Mouse (Mus musculus): Measurements from ENCODE around the gene Prpsap1. TPM values are rescaled to one million over a fixed set of nuclear protein-coding genes. Genes with fewer than 3 reads are reported as not detected.
"Not testable (repeated sequence)": the region's sequence is repeated elsewhere in the genome, so short reads cannot be mapped to it uniquely, and the experiment has no call there.

Gene Prpsap1
- polyA plus RNA-seq, 1 experiment from 2014 or later: 81.7 TPM

- no peak overlapping the region for H3K27ac ChIP-seq
- WGBS: 91% methylated on average over 8 of the region's 8 CpGs
- no peaks in the 10 kb centered on the region for H3K27me3 ChIP-seq
- peaks cover 6% of the 10 kb centered on the region; the same call in 1 of the 2 replicates for H3K4me1 ChIP-seq (replicated peaks)
- ATAC-seq (replicated peaks; ENCODE audit: insufficient number of reproducible peaks, insufficient read depth, low FRiP score, low read depth): no peak
- H3K9ac ChIP-seq: no peak overlapping the region
- H3K4me2 ChIP-seq: no peak overlapping the region
- H3K4me3 ChIP-seq: no peak overlapping the region
- peaks cover 87% of the 10 kb centered on the region for H3K36me3 ChIP-seq
- no peaks in the 10 kb centered on the region for H3K9me3 ChIP-seq (replicated peaks)
Measured at GRCm38 (mm10) chr11:116480975-116481374, 13.0 kb downstream of the Prpsap1 start.

DNA sequence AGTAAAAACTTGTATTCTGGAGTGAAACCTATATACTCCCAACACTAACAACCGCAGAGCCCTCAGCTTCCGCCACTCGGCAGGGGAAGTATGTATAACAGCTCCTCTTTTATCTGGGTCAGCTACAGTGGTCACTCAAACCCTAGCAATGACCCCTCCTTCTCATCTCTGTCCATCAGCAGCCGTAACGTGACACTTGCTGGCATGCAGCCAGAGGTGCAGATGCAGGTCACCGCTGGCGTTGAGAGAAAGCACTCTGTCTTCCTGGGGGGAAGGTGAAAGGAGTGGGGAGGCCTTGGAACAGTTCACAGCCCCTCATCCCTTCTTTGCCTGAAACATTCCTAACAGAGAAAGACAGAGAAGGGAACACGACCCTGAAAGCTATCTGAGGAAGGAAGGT lies 14.2 kb downstream of the Prpsap1 start:
- 33% methylated on average over 8 of the region's 8 CpGs for WGBS
- no peak overlapping the region for H3K4me2 ChIP-seq
- H3K36me3 ChIP-seq: peaks cover 87% of the 10 kb centered on the region
- no peaks in the 10 kb centered on the region for H3K9me3 ChIP-seq (replicated peaks)
- no peak for ATAC-seq (replicated peaks; ENCODE audit: insufficient number of reproducible peaks, insufficient read depth, low FRiP score, low read depth)
- no peaks in the 10 kb centered on the region for H3K27me3 ChIP-seq
- peaks cover 6% of the 10 kb centered on the region; the same call in 1 of the 2 replicates for H3K4me1 ChIP-seq (replicated peaks)
- no peak overlapping the region for H3K27ac ChIP-seq
- H3K9ac ChIP-seq: no peak overlapping the region
- no peak overlapping the region for H3K4me3 ChIP-seq

DNA sequence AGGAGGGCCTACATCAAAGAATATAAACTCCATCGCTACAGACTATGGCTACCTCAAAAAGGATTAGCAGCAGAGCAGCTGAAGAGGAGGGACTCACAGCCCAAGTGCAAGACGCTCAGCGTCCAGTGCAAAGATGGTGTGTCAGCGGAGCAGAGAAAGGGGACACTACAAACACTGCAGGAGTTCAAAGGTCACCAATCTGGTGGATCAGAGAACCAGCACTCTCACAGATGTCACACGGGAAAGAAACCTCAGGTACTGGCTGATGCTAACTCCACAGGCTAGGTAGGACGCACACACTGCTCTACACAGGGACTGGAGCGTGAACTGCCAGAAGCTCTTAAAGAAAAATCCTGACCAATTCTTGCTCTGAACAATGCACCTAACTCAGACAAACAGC lies 15.0 kb downstream of the Prpsap1 start:
- Histone ChIP-seq H3K9ac (no peak overlapping the region), H3K4me1 (replicated peaks) (peaks cover 6% of the 10 kb centered on the region; the same call in 1 of the 2 replicates), H3K36me3 (peaks cover 85% of the 10 kb centered on the region), H3K9me3 (replicated peaks) (no peaks in the 10 kb centered on the region), H3K27ac (no peak overlapping the region), H3K27me3 (no peaks in the 10 kb centered on the region), H3K4me3 (no peak overlapping the region), H3K4me2 (no peak overlapping the region)
- 89% methylated on average over 7 of the region's 7 CpGs for WGBS
- no peak for ATAC-seq (replicated peaks; ENCODE audit: insufficient number of reproducible peaks, insufficient read depth, low FRiP score, low read depth)

DNA sequence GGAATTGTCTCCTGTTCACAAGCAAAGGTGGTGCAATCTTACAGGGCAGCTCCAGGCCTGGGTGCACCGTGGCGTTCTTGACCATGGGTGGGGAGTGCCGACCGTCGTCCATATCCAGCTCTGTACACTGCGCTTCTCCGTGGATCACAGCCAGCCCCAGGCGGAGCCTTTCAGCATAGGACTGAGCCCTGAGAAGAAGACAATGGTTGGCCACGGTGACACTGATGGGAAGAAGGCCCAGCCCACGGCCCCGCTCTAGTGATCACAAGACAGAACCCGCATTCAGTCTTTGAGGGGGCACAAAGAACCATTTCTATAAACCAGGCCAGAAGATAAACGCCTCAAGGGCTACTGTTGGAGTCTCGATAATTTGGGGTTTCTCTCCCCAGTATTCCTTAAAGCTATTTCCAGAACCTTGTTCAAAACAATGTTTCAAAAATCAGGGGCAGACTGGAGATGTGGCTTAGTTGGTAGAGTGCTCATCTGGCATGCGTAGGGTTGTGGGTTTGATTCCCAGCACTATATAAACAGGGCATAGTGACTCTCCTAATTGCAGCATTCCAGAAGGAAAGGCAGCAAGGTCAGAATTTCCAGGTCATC lies 16.7 kb downstream of the Prpsap1 start:
- no peak overlapping the region for H3K27ac ChIP-seq
- peaks cover 92% of the 10 kb centered on the region for H3K36me3 ChIP-seq
- ATAC-seq (replicated peaks; ENCODE audit: insufficient number of reproducible peaks, insufficient read depth, low FRiP score, low read depth): no peak
- peaks cover 7% of the 10 kb centered on the region; the same call in 1 of the 2 replicates for H3K4me1 ChIP-seq (replicated peaks)
- WGBS: 90% methylated on average over 15 of the region's 15 CpGs
- no peaks in the 10 kb centered on the region for H3K27me3 ChIP-seq
- H3K9ac ChIP-seq: no peak overlapping the region
- H3K9me3 ChIP-seq (replicated peaks): no peaks in the 10 kb centered on the region
- no peak overlapping the region for H3K4me3 ChIP-seq
- H3K4me2 ChIP-seq: no peak overlapping the region

- 87% methylated on average over 6 of the region's 6 CpGs for WGBS
- H3K27me3 ChIP-seq: no peaks in the 10 kb centered on the region
- ATAC-seq (replicated peaks; ENCODE audit: insufficient number of reproducible peaks, insufficient read depth, low FRiP score, low read depth): no peak
- H3K27ac ChIP-seq: no peak overlapping the region
- H3K4me1 ChIP-seq (replicated peaks): peaks cover 8% of the 10 kb centered on the region; the same call in 1 of the 2 replicates
- peaks cover 92% of the 10 kb centered on the region for H3K36me3 ChIP-seq
- no peak overlapping the region for H3K9ac ChIP-seq
- no peak overlapping the region for H3K4me3 ChIP-seq
- H3K4me2 ChIP-seq: no peak overlapping the region
- no peaks in the 10 kb centered on the region for H3K9me3 ChIP-seq (replicated peaks)
Measured at GRCm38 (mm10) chr11:116476696-116477095, 17.3 kb downstream of the Prpsap1 start.

- H3K9me3 ChIP-seq (replicated peaks): no peaks in the 10 kb centered on the region
- WGBS: 83% methylated on average over 10 of the region's 10 CpGs
- no peak overlapping the region for H3K9ac ChIP-seq
- no peak overlapping the region for H3K4me3 ChIP-seq
- H3K27ac ChIP-seq: peak overlapping the region; percentile 48
- no peak for ATAC-seq (replicated peaks; ENCODE audit: insufficient number of reproducible peaks, insufficient read depth, low FRiP score, low read depth)
- H3K36me3 ChIP-seq: peaks cover 89% of the 10 kb centered on the region
- H3K4me2 ChIP-seq: no peak overlapping the region
- H3K4me1 ChIP-seq (replicated peaks): peaks cover 13% of the 10 kb centered on the region; the same call in 1 of the 2 replicates
- no peaks in the 10 kb centered on the region for H3K27me3 ChIP-seq
Measured at GRCm38 (mm10) chr11:116476041-116476440, 18.0 kb downstream of the Prpsap1 start.

DNA sequence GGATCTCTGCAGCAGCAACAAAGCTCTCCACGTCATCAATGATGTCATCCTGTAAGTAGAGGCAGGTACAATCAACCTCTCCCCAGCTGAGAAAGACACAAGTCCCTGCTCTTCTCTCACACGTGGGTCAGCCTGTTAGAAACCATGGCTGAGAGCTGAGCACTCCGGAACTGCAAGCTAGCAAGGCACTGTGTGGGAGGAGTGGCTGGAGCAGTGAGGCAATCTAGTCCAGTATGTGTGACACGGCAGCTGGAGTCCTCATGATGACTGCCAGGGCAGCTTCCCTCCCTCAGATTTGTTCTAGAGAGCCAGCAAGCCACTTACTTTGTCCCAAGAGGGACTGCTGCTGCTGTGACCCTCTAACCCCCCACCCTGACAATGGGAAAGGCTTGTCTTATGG lies 21.7 kb downstream of the Prpsap1 start:
- Histone ChIP-seq H3K36me3 (peaks cover 69% of the 10 kb centered on the region), H3K27ac (no peak overlapping the region), H3K9me3 (replicated peaks) (no peaks in the 10 kb centered on the region), H3K27me3 (no peaks in the 10 kb centered on the region), H3K4me2 (no peak overlapping the region), H3K9ac (no peak overlapping the region), H3K4me1 (replicated peaks) (peaks cover 18% of the 10 kb centered on the region), H3K4me3 (no peak overlapping the region)
- no peak for ATAC-seq (replicated peaks; ENCODE audit: insufficient number of reproducible peaks, insufficient read depth, low FRiP score, low read depth)
- 62% methylated on average over 4 of the region's 4 CpGs for WGBS

DNA sequence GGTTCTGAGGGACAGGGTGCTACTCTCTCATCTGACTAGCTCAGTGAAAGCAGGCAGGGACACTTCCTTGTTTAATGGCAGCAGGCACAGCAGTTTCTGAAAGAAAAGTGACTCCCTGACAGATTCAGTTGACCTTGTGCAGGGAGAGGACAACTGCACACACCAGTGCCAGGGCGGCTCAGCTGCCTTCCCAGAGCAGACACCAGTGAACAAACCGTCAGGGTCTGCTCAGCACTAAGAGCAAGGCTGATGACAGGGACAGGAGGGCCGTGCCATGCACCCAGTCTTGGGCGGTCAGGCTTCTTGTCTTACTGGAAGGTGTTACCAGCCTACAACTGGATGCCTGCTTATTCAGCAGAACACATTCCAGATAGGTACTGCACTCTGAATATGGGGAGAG lies 23.1 kb downstream of the Prpsap1 start:
- 49% methylated on average over 4 of the region's 4 CpGs for WGBS
- H3K27me3 ChIP-seq: 0 out of 2 replicates have a peak, but pooled peaks cover under 1% of the 10 kb centered on the region
- H3K4me3 ChIP-seq: no peak overlapping the region
- H3K4me2 ChIP-seq: no peak overlapping the region
- peak overlapping the region; percentile 64 for H3K27ac ChIP-seq
- no peaks in the 10 kb centered on the region for H3K9me3 ChIP-seq (replicated peaks)
- H3K36me3 ChIP-seq: peaks cover 58% of the 10 kb centered on the region
- peaks cover 14% of the 10 kb centered on the region for H3K4me1 ChIP-seq (replicated peaks)
- peak overlapping the region; percentile 2; the same call in 1 of the 2 replicates for H3K9ac ChIP-seq
- peak; percentile 45; the same call in 1 of the 2 replicates for ATAC-seq (replicated peaks; ENCODE audit: insufficient number of reproducible peaks, insufficient read depth, low FRiP score, low read depth)

DNA sequence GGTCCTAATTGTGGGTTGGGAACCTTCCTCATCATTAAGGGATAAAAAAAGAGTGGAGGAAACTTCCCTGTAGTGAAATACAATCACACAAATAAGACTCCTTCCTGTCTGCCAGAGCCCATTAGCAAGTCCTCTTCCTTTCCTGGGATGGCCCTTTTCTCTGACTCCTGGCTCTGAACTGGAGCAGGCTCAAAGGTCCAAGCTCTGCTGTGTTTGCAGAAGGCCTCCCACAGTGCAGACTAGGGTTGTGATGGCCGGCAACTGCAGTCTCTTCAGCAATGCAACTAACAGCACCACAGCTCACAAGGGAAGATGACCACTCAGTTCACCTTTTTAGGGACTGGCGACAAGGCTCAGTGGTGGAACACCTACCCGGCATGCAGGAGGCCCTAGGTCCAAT lies 23.8 kb downstream of the Prpsap1 start:
- 0 out of 2 replicates have a peak overlapping the region, but pooled peaks have one; percentile 2 for H3K9ac ChIP-seq
- peak overlapping the region; percentile 64 for H3K27ac ChIP-seq
- WGBS: 88% methylated on average over 3 of the region's 3 CpGs
- no peak overlapping the region for H3K4me2 ChIP-seq
- peaks cover 14% of the 10 kb centered on the region for H3K4me1 ChIP-seq (replicated peaks)
- no peak overlapping the region for H3K4me3 ChIP-seq
- no peaks in the 10 kb centered on the region for H3K9me3 ChIP-seq (replicated peaks)
- H3K27me3 ChIP-seq: peaks cover 4% of the 10 kb centered on the region; the same call in 1 of the 2 replicates
- H3K36me3 ChIP-seq: peaks cover 51% of the 10 kb centered on the region
- no peak for ATAC-seq (replicated peaks; ENCODE audit: insufficient number of reproducible peaks, insufficient read depth, low FRiP score, low read depth)

GRCm38 (mm10) chr11:116468338-116468737 lies 25.7 kb downstream of the Prpsap1 start:
- 74% methylated on average over 3 of the region's 3 CpGs for WGBS
- not testable (repeated sequence) for H3K27ac ChIP-seq; ATAC-seq (replicated peaks; ENCODE audit: insufficient number of reproducible peaks, insufficient read depth, low FRiP score, low read depth); H3K9me3 ChIP-seq (replicated peaks); H3K4me3 ChIP-seq; H3K27me3 ChIP-seq; H3K4me2 ChIP-seq; H3K9ac ChIP-seq
- Histone ChIP-seq H3K4me1 (replicated peaks) (peaks cover 17% of the 10 kb centered on the region), H3K36me3 (peaks cover 35% of the 10 kb centered on the region)

DNA sequence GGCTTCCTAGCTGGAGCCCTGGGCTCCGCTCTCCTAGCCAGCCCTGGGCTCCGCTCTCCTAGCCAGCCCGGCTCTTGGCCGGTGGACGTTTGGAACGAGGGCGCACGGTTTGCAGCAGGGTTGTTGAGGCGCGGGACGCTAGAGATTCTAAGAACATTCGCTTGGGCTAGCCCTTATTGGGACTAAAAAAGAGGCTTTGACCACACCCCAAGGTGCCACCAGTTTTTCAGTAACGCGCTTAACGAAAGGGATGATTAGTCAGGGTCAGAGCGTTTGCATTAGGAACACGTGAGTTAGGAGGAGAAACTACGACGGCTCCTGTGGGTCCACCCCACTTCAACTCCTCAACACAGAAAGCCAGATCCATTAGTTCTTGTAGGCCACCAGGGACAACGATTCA lies 27.9 kb downstream of the Prpsap1 start, which contains the start of gene Qrich2:
Gene Qrich2, minus strand, starts transcription at position 101 of the 400 bp plus-strand sequence.
- Histone ChIP-seq H3K36me3 (peaks cover 16% of the 10 kb centered on the region), H3K4me3 (no peak within 1 kb of the TSS), H3K4me1 (replicated peaks) (peaks cover 11% of the 10 kb centered on the region), H3K27me3 (peaks cover 8% of the 10 kb centered on the region; the same call in 1 of the 2 replicates), H3K9ac (no peak within 1 kb of the TSS), H3K27ac (no peak within 1 kb of the TSS), H3K9me3 (replicated peaks) (no peaks in the 10 kb centered on the region), H3K4me2 (no peak within 1 kb of the TSS)
- 52% methylated on average over 20 of the region's 20 CpGs for WGBS
- ATAC-seq (replicated peaks; ENCODE audit: insufficient number of reproducible peaks, insufficient read depth, low FRiP score, low read depth): no peak

GRCm38 (mm10) chr11:116463833-116464232 lies 30.2 kb downstream of the Prpsap1 start:
- no peaks in the 10 kb centered on the region for H3K9me3 ChIP-seq (replicated peaks)
- no peaks in the 10 kb centered on the region for H3K36me3 ChIP-seq
- 0 out of 2 replicates have a peak, but pooled peaks have one; percentile 50 for ATAC-seq (replicated peaks; ENCODE audit: insufficient number of reproducible peaks, insufficient read depth, low FRiP score, low read depth)
- H3K4me2 ChIP-seq: no peak overlapping the region
- H3K4me3 ChIP-seq: no peak overlapping the region
- 2% methylated on average over 2 of the region's 2 CpGs for WGBS
- no peak overlapping the region for H3K9ac ChIP-seq
- H3K4me1 ChIP-seq (replicated peaks): peaks cover 3% of the 10 kb centered on the region
- H3K27me3 ChIP-seq: peaks cover 8% of the 10 kb centered on the region; the same call in 1 of the 2 replicates
- no peak overlapping the region for H3K27ac ChIP-seq
